Mouse (Mus musculus): Measurements from ENCODE around the gene Mrpl21.

Gene Mrpl21

DNA sequence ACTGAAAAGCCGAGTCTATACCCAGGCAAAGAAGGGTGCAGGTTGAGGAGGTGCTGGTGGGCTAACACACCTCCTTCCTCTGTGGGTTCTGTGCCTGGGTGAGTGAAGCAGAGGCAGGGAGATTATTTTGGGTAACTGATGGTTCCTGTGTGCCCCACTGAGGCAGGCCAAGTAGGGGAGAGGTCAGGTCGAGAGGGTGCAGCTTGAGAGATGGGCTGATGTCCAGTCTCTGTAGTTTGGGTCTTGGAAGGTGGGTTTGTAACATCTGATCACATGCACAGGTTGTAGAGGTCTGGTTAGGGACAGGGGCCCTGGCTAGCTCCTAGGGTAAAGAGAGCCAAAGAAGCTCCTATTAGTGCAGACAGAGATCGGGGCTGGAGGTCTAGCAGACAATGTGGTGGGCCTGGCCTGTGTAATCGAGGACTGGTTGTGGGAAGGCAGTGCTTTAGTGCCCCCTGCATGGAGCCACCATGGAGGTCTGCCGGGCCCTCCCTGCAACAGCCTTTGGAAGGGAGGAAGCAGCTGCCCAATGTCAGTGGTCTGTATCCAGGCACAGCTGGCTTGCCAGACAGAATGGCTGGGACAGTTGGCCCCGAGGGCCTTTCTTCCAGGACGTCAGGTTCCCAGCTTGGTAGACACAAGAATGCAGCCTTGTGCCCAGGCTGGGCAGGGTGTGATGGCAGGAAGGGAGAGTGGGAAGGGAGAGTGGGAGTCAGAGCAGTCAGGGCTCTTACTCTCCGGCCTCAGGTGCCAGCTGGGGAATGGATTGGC, 54.0 kb downstream of the Mrpl21 start:
- no peak for DNase-seq (ENCODE audit: extremely low spot score, low read depth, low spot score)

- no peak for DNase-seq (ENCODE audit: extremely low spot score, low read depth, low spot score)
Observed at GRCm38 (mm10) chr19:3339187-3339586, 56.5 kb downstream of the Mrpl21 start.

DNA sequence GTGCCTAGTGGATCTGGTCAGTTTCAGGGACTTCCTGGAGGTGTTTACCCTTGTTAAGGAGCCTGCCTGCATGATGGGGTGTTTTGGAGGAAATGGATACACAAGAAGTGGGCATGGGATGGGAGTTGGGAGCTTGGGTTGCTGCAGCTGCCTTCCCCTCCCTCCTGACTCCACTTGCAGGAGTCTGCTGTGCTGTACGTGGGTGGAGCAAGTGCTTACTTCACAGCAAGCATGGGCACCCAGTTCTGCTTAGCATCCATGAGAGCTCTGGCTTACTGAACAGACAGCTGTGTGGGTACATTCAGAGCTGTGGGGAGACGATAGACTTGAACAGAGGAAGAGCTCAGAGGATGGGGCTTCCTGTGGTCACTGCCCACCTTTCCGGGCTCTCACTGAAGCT, 58.3 kb downstream of the Mrpl21 start:
- DNase-seq (ENCODE audit: extremely low spot score, low read depth, low spot score): no peak
